Mouse (Mus musculus) monocyte, adult 2 months (primary cell): ENCODE measurements around the gene Hpd.

Experiments
- DNase-seq, 2 experiments: peaks; one replicate each; pipeline ENCODE4 v3.0.0; 2022; ENCODE audit warnings: low spot score in 2 of 2, low read depth in 1 of 2

The Hpd gene

DNA sequence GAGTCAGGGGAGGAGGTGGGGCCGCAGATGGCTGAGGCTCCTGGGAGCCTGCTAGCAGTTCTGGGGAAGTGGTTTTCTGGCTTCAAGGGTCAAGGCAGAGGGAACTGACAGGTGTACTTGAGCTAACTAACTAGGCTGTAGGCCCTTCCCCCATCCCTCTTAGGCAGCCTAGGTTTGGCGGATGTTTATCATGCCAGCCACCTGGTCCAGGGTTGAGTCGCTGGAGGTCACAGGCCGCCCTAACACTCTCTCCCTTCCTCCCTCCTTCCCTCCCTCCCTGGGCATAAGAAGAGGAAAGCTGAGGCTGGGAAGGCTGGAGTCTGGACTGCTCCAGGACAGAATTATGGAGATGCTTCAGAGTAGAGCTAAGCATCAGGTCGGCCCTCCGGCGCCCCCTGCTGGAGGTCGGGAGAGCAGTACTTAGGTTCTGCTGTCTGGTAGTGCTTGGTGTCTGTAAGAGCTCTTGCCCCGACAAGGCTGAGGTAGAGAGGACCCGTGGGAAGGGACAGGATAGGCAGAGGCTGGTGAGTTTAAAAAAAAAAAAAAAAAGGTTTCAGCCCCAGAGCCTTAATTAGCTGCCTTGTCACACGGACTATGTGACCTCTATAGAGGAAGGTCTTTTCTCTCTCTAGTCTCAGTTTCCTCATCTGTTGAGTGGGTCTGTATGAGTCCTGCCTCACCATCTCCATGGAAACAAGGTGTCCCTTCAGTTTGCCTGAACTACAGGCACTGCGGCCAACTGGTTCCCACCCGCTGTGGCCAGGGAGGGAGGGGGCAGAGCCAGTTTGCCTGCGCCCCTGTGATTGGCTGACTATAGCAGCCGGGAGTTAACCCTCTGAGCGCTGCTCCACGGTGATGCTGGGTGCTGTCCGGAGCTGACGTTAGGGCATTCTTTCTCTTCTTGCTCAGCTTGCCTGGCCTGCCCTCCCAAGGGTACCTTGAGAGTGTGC lies 32.8 kb downstream of the Hpd start:
- peak; percentile 64 to 81 for DNase-seq

DNA sequence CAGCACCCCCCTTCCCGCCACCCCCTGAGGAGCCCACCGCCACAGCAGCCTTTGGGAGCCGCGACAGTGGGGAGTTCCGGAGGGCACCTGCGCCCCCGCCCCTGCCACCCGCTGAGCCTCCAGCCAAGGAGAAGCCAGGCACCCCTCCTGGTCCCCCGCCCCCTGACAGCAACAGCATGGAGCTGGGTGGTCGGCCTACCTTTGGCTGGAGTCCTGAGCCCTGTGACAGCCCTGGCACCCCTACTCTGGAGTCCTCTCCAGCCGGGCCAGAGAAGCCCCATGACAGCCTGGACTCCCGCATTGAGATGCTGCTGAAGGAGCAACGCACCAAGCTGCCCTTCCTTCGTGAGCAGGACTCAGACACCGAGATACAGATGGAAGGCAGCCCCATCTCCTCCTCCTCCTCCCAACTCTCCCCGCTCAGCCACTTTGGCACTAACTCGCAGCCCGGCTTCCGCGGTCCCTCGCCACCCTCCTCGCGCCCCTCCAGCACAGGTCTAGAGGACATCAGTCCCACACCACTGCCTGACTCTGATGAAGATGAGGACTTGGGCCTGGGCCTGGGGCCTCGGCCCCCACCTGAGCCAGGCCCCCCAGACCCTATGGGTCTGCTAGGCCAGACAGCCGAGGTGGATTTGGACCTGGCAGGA lies 34.3 kb downstream of the Hpd start:
- no peak for DNase-seq

DNA sequence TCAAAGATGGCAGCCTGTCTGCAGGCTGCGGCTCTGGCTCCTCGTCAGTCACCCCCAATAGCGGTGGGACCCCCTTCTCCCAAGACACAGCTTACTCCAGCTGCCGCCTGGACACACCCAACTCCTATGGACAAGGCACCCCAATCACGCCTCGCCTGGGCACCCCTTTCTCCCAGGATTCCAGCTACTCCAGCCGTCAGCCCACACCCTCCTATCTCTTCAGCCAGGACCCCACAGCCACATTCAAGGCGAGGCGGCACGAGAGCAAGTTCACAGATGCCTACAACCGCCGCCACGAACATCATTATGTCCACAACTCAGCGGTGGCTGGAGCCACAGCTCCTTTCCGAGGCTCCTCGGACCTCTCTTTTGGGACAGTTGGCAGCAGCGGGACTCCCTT lies 35.0 kb downstream of the Hpd start:
- DNase-seq: no peak

DNA sequence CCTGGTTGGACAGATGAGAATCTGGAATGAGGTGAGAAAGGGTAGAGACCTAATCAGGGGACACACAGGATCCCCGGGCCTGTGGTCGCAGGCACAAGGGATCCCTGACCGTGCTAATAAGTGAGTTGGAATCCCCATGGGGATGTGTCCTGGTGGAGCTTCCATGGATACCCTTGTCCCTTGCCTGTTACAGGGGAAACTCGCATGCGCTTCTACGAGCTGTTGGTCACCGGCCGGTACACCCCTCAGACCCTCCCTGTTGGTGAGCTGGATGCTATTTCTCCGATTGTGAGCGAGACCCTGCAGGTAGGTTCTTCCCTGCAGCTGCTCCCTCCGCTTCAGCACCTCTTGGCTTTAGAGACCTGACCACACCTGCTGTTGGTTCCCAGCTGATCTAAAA lies 36.2 kb downstream of the Hpd start:
- DNase-seq: no peak

DNA sequence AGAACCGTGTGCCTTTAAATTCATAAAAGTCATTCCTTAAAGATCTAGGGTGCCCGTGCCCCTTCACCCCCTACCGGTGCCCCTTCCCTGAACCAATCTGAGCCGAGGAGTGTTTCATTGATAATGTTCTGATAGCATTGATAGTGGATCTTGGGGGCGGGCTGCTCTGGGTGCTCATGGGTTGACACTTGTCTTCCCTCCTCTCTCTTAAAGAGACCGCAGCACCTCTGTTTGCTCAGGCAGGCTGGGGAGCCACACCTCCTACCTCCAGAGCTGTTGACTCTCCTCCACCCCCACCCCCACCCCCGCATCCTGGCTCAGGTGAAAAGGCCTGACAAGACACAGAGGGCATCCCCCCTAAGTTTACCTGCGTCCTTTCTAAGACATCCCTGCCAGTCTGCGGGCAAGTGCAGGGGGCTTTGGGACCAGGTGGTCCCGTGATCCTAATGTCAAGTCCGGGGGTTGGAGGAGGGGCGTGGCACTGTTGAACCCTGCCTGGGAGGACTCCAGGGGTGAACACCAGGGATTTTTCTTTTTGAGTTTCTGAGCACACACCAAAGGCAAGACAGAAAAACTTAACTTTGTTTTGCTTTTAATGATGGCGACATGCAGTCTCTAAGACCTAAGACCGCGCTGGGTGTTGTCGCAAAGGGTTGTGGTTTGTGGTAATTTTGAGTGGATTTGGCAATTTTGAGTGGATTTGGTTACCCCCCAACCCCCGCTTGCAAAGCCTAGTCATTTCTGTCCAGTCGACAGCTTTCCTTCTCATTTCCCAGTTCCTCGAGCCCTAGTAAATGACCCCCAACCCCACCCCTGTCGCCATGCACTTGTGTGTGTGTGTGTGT lies 37.6 kb downstream of the Hpd start:
- DNase-seq: no peak

DNA sequence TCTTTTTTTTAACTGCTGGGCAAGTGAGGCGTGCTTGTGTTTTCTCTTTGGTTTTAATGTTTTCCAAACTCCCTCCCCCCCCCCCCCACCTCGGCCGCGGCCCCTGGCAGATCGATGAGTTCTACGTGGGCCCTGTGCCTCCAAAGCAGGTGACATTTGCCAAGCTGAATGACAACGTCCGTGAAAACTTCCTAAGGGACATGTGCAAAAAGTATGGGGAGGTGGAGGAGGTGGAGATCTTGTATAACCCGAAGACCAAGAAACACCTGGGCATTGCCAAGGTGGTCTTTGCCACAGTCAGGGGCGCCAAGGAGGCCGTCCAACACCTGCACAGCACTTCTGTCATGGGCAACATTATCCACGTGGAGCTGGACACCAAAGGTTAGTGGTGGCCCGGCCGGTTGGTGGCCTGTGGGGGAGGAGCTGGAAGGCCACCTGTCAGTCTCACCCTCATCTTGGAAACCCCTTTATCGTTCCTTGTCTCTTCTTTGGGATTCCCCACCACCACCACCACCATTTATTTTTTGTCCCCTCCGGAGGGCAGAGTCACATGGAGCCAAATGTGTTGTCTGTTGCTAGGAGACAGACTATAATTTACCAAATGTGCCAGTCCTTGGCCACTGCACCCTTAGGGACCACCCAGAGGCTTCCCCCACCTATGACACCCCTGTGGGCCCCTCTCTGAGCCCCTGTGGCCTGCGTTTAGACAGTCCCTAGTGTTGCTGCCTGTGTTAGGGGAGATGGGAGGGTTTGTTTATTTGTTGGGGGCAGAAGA lies 38.4 kb downstream of the Hpd start:
- DNase-seq: no peak

DNA sequence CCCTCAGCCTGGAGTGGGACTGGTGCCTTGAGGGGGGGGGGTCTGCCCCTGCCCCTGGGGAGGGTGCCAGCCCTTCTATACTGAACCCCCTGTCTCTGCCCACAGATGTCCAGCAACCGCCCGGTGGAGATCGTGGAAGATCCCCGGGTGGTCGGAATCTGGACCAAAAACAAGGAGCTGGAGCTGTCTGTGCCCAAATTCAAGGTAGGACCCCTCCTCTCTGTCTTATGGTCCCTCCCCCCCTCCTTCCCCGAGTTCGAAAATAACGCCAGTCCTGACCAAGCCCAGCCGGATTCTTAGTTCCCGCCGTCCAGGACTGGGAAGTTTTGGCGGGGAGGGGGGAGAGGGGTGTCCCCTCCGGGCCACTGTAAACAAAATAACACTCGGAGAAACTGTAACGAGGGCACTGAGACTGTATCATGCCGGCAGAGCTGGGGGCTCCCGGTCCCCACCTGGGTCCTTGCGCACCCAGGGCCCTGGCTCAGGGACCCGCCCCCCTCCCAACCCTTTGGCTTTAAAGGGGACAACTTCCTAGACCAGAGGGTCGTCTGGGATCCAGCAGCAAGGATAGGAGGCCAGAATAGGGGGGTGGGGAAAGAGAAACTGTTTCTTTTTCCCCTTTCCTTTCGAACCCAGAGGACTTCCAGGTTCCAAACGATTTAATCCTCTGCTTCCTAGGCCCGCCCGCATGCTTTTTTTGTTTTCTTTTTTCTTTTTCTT lies 39.1 kb downstream of the Hpd start:
- DNase-seq: no peak

DNA sequence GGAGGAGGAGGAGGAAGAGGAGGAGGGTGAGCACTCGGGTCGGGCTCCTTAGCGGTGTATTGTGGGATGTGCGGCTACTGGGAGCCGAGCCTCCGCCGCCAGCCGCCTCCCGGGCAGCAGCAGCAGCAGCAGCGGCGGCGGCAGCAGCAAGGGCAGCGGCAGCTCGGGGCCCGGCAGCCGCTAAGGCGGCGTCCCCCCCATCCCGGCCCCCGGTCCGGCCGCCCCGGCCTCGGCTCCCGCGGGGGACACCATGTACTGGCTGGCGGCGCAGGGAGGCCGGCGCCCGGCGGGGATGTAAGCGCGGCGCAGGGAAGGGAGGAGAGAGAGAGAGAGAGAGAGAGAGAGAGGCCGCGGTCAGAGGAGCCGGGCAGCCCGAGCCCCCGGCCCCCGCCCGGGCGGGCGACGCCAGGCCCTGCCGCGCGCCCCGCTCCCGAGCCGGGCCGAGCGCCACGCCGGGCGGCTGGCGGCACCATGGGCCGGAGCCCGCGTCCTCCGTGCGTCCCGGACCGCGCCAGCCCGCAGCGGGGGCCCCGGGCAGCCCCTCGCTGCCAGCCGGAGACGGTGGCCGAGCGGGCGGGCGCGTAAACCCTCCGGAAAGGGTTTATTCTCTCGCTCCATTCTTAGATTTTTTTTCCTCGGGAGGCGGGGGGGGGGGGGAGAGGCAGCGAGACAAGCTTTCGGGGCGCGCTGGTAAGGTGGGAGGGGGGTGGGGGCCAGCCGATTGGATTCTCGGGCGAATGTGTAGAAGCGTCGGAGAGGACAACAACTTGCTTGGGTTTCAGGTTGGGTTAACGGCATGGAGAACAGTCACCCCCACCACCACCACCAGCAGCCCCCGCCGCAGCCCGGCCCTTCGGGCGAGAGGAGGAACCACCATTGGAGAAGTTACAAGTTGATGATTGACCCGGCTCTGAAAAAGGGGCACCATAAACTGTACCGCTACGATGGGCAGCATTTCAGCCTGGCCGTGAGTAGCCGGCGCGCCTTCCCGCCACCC lies 40.1 kb downstream of the Hpd start, which contains the start of gene Setd1b:
Gene Setd1b, plus strand, starts transcription at position 33 of the 997 bp plus-strand sequence.
- no peak for DNase-seq

DNA sequence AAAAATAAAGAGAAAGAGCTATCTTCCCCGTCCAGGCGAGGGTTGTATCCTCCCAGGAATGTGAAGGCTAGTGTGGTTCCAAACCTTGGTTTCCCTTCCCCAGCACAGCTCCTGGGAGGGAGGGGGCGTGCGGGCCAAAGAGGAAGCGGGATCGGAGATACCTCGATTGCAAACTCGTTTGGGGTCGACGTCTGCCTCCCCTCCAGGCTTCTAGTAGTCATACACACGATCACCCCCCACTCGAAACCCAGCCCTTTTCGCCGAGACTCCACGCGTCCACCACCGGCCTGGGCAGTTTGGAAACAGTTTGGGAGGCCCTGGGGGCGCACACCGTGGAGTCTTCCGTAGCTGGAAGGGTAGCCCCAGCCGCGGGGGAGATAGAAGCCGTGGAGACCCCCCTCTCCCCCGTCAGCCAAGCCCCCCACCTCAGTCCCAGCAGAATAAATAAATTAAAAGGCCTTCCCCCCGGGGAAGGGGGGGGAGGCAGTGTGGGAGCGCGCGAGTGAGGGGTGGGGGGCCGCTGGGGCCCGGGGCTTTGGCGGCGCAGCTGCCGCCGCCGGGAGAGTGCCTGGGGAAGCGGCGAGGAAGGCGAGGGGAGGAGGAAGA lies 40.9 kb downstream of the Hpd start:
- peak; percentile 33 to 48 for DNase-seq

DNA sequence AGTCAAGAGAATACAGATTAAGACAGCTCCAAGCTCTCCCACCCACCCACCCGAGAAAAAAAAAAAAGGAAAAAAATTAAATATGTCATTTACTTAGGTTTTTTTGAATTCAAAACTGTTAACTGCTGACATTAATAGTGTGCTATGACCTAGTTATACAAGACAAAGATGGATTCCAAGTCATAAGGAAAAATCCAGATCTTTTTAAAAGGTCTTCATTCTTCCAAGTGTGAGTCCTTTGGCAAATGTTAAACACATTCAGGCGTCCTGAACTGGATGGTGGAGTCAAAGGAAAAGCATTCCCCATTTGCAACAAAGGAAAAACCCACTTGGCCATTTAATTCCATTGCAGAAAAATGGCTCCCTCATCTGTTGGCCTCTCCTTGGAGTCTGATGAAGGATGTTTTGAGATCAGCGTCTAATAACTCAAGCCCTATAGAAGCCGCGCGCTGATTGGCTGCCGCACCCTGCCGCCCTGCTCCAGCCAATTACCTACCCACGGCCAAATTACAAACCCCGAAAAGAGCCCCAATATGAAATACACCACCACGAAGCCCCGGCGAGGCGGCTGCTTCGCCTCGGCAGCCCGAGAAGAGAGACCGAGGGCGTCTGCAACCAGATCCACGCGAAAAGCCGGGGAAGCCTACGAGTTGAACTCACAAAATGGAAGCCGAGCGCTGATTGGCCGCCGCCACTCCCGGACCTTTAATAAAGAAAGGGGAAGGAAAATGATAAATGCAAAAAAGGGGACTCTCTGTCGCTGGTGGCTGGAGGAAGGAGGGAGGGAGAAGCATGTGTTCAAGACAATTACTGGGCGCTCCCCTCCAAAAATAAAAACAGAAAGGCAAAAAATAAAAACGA lies 41.6 kb downstream of the Hpd start:
- DNase-seq: peak; percentile 75 to 87

DNA sequence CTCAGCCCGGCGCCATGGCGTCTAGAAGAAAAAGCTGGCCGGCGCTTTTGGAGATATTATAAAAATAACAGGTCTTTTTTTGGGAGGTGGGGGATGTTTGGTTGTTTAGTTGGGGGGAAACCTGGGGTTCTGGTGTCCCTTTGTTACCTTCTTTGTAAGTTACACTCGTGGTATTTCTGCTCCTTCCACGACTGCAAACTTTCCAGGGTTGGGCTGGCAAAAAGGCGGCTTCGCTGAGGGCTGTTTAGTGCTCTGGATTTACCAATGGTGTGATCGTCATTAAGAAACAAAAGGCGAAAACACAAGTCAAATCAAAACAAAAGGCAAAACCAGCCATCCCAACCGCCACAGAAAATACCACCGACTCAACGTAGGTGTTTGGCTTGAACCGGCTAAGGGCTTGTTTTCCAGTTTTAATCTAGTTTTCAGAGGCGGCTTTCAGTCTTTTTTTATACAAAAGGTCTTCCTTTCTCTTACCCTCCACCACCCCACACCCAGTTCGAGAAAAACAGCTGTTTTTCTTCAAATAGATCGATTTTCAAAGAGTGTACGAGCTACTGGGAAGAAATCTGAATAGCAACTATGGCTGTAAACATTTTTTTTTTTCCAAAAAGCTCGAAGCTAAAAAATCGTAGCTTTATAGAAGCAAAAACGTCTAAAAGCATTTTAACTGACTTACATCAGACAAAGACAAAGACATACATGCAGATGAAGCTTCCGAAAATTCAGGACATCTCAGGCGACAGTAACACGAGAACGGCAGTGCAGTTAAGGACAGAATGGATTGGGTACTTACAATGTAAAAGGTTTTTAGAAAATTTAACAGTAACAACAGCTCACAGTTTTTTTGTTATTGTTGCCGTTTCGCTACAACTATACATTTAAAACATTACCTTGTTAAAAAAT lies 42.6 kb downstream of the Hpd start:
- no peak for DNase-seq

DNA sequence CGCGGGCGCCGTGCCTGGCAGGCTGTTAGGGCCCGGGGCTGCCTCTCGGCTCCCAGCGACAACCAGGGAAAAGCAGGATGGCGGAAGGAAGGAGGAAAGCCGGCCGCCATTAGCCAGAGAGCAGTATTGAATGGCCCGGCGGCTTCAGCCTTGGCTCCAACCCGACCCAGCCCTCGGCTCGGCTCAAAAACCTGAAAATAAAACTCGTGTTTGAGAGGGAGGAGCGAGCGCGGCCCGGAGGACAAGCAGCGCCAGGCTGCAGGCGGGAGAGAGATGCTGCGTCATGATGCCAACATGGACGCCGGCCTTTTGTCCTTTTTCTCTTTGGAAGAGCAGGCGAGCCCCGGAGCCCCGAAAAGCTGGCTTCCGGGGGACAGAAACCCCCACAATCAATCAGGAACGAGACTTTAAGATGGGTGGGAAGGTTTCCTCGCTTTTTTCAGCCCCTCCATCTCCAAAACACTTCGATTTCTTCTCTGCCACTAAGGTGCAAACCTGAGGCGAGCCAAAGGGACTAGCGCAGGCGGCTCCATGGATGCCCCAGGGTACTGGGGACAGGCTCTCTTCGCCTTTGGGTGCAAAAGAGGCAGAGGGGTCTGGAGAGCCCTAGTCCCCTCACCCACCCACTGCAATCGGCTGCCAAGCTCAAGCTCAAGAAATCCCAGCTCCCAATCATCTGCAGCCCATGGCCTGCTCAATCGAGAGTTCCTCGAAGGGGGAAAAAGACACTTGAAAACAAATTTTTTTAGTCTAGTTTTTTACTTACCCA lies 43.4 kb downstream of the Hpd start:
- DNase-seq: peak; percentile 33 to 64

DNA sequence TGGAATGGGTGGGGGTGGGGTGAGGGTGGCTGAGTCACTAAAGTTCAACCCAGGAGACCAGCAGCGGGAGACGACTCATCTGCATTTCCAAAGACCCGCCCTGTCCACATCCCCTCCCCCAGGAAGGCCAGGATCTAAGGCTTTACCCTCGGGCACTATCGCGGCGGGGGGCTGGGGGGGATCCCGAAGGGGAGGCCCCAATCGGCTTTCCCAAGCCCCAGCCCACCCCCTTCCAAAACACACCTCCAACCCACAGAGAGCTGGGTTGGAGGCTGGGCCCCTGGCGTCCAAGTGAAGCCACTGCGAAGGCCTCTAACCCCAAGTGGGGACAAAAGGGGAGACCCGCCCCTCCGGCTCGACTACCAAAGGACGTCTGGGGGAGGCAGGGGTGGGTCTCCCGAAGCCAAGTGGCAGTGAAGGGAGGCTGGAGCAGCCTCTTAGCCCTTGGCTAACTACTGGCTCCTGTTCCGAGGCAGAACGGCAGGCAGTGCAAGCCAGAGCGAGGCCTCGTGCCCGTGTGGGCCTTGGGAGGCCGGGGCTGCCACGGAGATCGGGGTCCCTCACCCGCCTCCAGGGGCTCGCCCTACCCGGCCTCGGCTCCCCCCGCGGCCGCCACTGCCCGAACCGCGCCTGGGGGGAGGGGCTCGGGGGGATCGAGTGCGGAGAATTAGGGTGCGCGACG lies 44.2 kb downstream of the Hpd start:
- DNase-seq: peak in 1 of 2 experiments; percentile 19

DNA sequence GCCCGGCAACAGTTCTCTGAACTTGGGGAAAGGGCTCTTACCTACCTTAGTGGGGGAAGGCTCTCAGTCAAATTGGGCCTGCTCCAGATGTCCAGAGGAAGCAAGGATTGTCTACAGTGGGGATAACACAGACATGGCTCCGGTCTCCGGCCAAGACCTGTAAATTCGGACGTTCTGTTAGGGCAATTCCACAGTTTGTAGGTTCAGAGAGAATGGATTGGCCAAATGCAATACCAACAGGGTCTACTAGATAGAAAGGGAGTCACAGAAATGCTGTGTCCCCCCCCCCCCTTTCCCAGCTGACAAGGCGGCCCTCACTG lies 44.7 kb downstream of the Hpd start:
- no peak for DNase-seq
